Mouse (Mus musculus): ENCODE measurements around the gene Osbpl3.

GRCm38 (mm10) chr6:50505531-50505930, 49.5 kb upstream of the Osbpl3 start:
- TF ChIP-seq CTCF (IDR thresholded peaks at IDR 0.05; ENCODE audit: extremely low read depth, insufficient read depth, low read length) (no peak), POLR2A (IDR thresholded peaks at IDR 0.05; ENCODE audit: extremely low read depth, insufficient read depth, low read length) (no peak)

Data from cortical plate, adult 2 months (tissue).